Mouse (Mus musculus): ENCODE data around the gene Fam167b. TPM values are rescaled to one million over a fixed set of nuclear protein-coding genes. Genes with fewer than 3 reads are reported as not detected.

Fam167b gene
- 0.71 and 1.1 TPM in 2 replicates for polyA plus RNA-seq (2014; fragmentation: Nextera tagmentation; extraction: Ambion mirVana)

DNA sequence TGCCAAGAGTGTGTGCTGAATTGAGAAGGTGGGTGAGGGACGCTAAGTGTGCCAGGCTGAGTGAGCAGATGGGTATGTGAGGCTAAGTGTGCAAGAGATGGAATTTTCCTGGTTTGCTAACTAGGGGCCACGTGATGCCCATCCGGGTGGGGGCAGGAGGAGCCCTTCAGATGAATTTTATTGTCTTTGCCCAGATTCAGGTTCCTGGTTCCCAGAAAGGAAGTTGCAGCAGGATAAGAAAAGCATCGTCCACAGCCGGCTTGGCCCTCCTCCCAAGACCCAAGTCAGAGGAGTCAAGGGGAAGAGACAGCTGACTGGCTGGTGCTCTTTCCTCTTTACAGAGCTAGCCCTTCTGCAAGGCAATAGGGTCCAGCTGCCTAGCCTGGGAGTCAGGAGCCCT is at the start of gene Fam167b:
Gene Fam167b (minus strand): TSS at position 84 of the 400 bp plus-strand sequence.
- no peaks in the 10 kb centered on the region for H3K27me3 ChIP-seq (ENCODE audit: control insufficient read depth, insufficient read depth, low read length)
- ATAC-seq (replicated peaks; ENCODE audit: low FRiP score) (no peak), DNase-seq (ENCODE audit: low spot score) (no peak)
- no peak within 1 kb of the TSS for H3K27ac ChIP-seq (ENCODE audit: low read depth, low read length)
- H3K36me3 ChIP-seq (ENCODE audit: control insufficient read depth, insufficient read depth, low read length): no peaks in the 10 kb centered on the region
- H3K4me3 ChIP-seq (ENCODE audit: low read depth, low read length): no peak within 1 kb of the TSS
- H3K4me2 ChIP-seq (ENCODE audit: low read depth, low read length, severe bottlenecking): no peak within 1 kb of the TSS; the same call in 1 of the 2 replicates
- H3K9ac ChIP-seq (ENCODE audit: low read length): no peak within 1 kb of the TSS
- H3K9me3 ChIP-seq (ENCODE audit: control insufficient read depth, low read length): no peaks in the 10 kb centered on the region
- 86% methylated on average over 5 of the region's 5 CpGs for WGBS
- H3K4me1 ChIP-seq (replicated peaks; ENCODE audit: control insufficient read depth, insufficient read depth, low read length): no peaks in the 10 kb centered on the region

DNA sequence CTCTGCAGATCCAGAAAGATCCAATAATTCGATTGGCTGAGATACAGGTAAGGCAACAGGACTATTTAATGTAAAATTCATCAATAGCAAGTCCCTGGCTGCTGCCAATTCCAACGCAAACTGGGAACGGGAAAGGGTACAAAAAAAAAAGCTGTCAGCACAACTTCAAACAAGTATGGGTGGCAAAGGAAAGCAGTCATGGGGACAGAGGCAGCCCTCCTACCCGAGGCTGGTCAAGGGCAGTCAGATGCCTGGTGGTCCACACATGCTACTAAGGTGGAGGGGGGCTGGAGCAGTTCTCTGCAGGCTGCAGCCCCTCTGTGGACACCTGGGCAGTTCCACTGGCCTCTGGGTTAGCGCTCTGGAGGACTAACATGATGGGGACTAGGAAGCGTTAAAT is 47.7 kb upstream of the Fam167b start:
- Histone ChIP-seq H3K27ac (ENCODE audit: low read depth, low read length) (no peak overlapping the region), H3K4me3 (ENCODE audit: low read depth, low read length) (no peak overlapping the region), H3K27me3 (ENCODE audit: control insufficient read depth, insufficient read depth, low read length) (no peaks in the 10 kb centered on the region), H3K4me2 (ENCODE audit: low read depth, low read length, severe bottlenecking) (no peak overlapping the region), H3K36me3 (ENCODE audit: control insufficient read depth, insufficient read depth, low read length) (peaks cover 16% of the 10 kb centered on the region), H3K9me3 (ENCODE audit: control insufficient read depth, low read length) (no peaks in the 10 kb centered on the region), H3K9ac (ENCODE audit: low read length) (no peak overlapping the region), H3K4me1 (replicated peaks; ENCODE audit: control insufficient read depth, insufficient read depth, low read length) (peaks cover 24% of the 10 kb centered on the region)
- WGBS: 78% methylated on average over 6 of the region's 6 CpGs
- no peak for ATAC-seq (replicated peaks; ENCODE audit: low FRiP score)
- no peak for DNase-seq (ENCODE audit: low spot score)

DNA sequence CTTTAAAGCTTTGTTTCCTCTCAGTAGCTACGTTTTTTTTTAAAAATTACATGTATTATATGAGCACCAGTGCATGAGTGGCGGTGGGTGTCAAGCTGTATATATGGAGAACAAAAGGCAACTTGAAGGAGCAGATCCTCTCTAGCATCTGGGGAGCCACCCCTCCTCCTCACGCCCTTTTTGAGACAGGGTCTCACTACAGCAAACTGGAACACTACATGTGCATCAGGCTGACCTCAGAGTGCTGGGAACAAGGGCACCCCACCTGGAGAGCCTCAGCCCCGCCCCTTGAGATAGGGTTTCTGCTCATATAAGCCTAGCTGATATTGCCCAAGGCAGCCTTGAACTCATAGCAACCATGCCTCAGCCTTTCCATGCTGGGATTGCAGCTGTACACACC is 47.1 kb upstream of the Fam167b start:
- no peak for DNase-seq (ENCODE audit: low spot score)
- 40% methylated on average over 4 of the region's 4 CpGs for WGBS
- Histone ChIP-seq H3K27ac (ENCODE audit: low read depth, low read length) (0 out of 2 replicates have a peak overlapping the region, but pooled peaks have one; percentile 79), H3K9ac (ENCODE audit: low read length) (no peak overlapping the region; the same call in 1 of the 2 replicates), H3K9me3 (ENCODE audit: control insufficient read depth, low read length) (no peaks in the 10 kb centered on the region), H3K36me3 (ENCODE audit: control insufficient read depth, insufficient read depth, low read length) (peaks cover 12% of the 10 kb centered on the region), H3K27me3 (ENCODE audit: control insufficient read depth, insufficient read depth, low read length) (no peaks in the 10 kb centered on the region), H3K4me1 (replicated peaks; ENCODE audit: control insufficient read depth, insufficient read depth, low read length) (peaks cover 24% of the 10 kb centered on the region), H3K4me3 (ENCODE audit: low read depth, low read length) (no peak overlapping the region), H3K4me2 (ENCODE audit: low read depth, low read length, severe bottlenecking) (no peak overlapping the region; the same call in 1 of the 2 replicates)
- ATAC-seq (replicated peaks; ENCODE audit: low FRiP score): no peak

DNA sequence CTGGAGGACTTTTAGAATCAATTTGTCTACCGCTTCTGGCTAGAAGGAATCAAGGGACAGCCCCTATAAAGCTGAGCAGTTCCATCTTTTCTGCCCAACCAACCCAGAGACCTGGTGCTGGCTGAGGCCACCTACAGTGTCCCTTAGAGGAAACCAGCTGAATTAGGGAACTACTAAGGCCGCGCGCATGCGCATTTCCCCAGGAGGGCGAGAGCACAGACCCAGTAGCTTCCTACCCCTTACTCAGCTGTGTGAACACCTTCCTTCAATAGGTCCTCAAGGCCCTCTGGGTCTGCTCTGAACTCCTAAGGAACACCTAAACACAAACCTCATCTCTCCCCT is 46.7 kb upstream of the Fam167b start:
- 3% methylated on average over 6 of the region's 6 CpGs for WGBS
- ATAC-seq (replicated peaks; ENCODE audit: low FRiP score) (no peak), DNase-seq (ENCODE audit: low spot score) (peak; percentile 82)
- H3K4me2 ChIP-seq (ENCODE audit: low read depth, low read length, severe bottlenecking): peak overlapping the region; percentile 79
- peaks cover 12% of the 10 kb centered on the region for H3K36me3 ChIP-seq (ENCODE audit: control insufficient read depth, insufficient read depth, low read length)
- H3K9me3 ChIP-seq (ENCODE audit: control insufficient read depth, low read length): no peaks in the 10 kb centered on the region
- H3K4me3 ChIP-seq (ENCODE audit: low read depth, low read length): peak overlapping the region; percentile 55
- H3K27me3 ChIP-seq (ENCODE audit: control insufficient read depth, insufficient read depth, low read length): no peaks in the 10 kb centered on the region
- peak overlapping the region; percentile 77 for H3K9ac ChIP-seq (ENCODE audit: low read length)
- H3K27ac ChIP-seq (ENCODE audit: low read depth, low read length): peak overlapping the region; percentile 79
- peaks cover 24% of the 10 kb centered on the region for H3K4me1 ChIP-seq (replicated peaks; ENCODE audit: control insufficient read depth, insufficient read depth, low read length)

DNA sequence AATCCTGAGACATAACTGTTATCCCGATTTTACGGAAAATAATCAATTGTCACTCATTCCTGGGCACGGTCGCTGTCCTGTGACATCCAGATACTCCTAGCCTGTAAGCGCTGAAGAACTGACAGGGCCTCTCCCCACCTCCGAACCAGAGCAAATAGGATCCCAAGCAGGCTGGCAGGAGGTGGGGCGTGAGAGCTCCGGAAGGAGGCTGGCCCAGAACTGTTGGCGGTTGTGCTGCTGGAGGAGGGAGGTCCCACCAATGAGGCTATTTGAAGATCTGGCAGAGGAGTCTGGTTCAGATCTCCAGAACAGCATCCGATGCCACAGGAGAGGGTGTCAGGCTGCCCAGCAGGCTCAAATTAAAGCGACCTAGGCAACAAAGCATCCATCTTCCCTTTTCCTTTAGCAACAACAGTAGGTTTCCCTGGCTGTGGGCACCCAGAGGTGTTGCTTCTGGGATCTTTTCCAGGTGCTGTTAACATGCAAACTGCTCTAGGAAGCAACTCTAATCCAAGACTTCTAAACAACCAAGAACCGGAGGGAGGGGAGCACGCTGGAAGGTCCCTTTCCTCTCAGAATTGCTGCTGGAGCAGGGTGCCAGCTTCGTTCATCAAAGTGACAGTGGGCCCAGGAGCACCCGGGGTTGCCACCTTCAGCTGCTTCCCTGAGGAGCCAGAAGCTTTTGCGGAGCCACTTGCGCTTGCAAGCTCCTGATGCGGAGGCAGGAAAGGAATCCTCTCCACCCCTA is 46.1 kb upstream of the Fam167b start:
- 1% methylated on average over 18 of the region's 18 CpGs for WGBS
- DNase-seq (ENCODE audit: low spot score) (peak; percentile 86), ATAC-seq (replicated peaks; ENCODE audit: low FRiP score) (peak; percentile 84)
- peak overlapping the region; percentile 77 for H3K9ac ChIP-seq (ENCODE audit: low read length)
- no peaks in the 10 kb centered on the region for H3K9me3 ChIP-seq (ENCODE audit: control insufficient read depth, low read length)
- peaks cover 9% of the 10 kb centered on the region for H3K36me3 ChIP-seq (ENCODE audit: control insufficient read depth, insufficient read depth, low read length)
- H3K4me2 ChIP-seq (ENCODE audit: low read depth, low read length, severe bottlenecking): peak overlapping the region; percentile 79
- H3K27ac ChIP-seq (ENCODE audit: low read depth, low read length): peak overlapping the region; percentile 79
- H3K4me3 ChIP-seq (ENCODE audit: low read depth, low read length): peak overlapping the region; percentile 55
- no peaks in the 10 kb centered on the region for H3K27me3 ChIP-seq (ENCODE audit: control insufficient read depth, insufficient read depth, low read length)
- peaks cover 24% of the 10 kb centered on the region for H3K4me1 ChIP-seq (replicated peaks; ENCODE audit: control insufficient read depth, insufficient read depth, low read length)

DNA sequence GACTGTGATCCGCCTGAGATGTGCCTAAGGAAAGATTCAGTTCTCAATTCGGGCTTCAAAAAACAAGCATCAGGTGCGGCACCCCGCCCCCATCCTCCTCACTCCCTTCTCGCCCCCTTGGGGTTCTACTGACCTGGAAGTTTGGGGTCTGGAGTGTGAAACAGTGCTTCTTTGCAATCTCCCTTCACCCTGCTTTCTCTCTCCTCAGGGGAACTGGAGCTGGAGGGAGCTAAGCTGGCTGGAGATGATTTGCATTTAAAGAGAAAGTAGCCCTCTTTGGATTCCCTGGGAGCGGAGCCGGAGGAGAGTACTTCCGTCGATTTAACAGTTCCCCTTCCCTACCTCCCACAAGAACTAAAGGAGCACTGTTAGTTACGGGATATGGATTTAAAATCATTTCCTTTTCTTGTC is 45.3 kb upstream of the Fam167b start, which contains the start of gene Ccdc28b:
Gene Ccdc28b (minus strand): TSS at position 267 of the 411 bp plus-strand sequence.
- no peaks in the 10 kb centered on the region for H3K9me3 ChIP-seq (ENCODE audit: control insufficient read depth, low read length)
- no peaks in the 10 kb centered on the region for H3K27me3 ChIP-seq (ENCODE audit: control insufficient read depth, insufficient read depth, low read length)
- DNase-seq (ENCODE audit: low spot score): no peak
- peaks cover 6% of the 10 kb centered on the region; the same call in 1 of the 2 replicates for H3K36me3 ChIP-seq (ENCODE audit: control insufficient read depth, insufficient read depth, low read length)
- H3K9ac ChIP-seq (ENCODE audit: low read length): peak within 1 kb of the TSS; percentile 77
- H3K4me1 ChIP-seq (replicated peaks; ENCODE audit: control insufficient read depth, insufficient read depth, low read length): peaks cover 24% of the 10 kb centered on the region
- peak; percentile 28; the same call in 1 of the 2 replicates for ATAC-seq (replicated peaks; ENCODE audit: low FRiP score)
- WGBS: 0% methylated on average over 10 of the region's 10 CpGs
- peak within 1 kb of the TSS; percentile 79 for H3K27ac ChIP-seq (ENCODE audit: low read depth, low read length)
- peak within 1 kb of the TSS; percentile 79 for H3K4me2 ChIP-seq (ENCODE audit: low read depth, low read length, severe bottlenecking)
- peak within 1 kb of the TSS; percentile 55 for H3K4me3 ChIP-seq (ENCODE audit: low read depth, low read length)

DNA sequence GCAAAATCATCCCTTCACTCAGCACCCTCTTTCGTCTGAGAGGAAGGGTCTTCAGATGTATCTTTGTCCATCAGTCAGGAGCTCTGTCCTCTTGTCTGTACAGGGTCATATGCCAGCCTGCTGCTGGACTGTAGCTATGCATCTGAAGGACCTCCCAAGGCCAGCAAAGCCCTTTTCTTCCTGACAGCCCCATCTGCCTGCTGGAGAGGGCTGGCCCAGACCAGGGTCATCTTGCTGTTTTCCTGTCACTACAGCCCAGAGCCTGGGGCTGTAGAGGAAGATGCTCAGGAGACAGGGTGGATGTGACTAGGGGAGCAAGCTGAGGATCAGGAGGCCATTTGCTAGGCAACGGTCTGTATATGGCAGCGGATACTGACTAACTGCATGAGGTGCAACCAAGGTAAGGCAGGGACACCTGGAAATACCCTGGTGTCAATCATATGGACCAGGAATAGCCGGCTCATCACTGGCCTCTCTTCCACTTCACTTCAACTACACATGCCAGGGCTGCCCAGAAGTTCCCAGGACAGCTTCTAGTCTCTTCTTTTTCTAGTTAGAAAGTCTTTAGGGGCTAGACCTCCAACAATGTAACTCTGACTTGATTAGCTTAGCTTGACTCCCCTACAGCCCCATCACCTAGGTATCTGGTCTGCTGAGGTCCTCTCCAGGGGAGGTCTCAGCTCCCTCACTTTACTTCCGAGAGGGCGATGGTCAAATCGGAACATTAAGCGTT is 44.6 kb upstream of the Fam167b start:
- Histone ChIP-seq H3K27ac (ENCODE audit: low read depth, low read length) (no peak overlapping the region; the same call in 1 of the 2 replicates), H3K36me3 (ENCODE audit: control insufficient read depth, insufficient read depth, low read length) (no peaks in the 10 kb centered on the region; the same call in 1 of the 2 replicates), H3K9ac (ENCODE audit: low read length) (peak overlapping the region; percentile 77), H3K9me3 (ENCODE audit: control insufficient read depth, low read length) (no peaks in the 10 kb centered on the region), H3K4me1 (replicated peaks; ENCODE audit: control insufficient read depth, insufficient read depth, low read length) (peaks cover 31% of the 10 kb centered on the region), H3K4me3 (ENCODE audit: low read depth, low read length) (peak overlapping the region; percentile 55), H3K4me2 (ENCODE audit: low read depth, low read length, severe bottlenecking) (peak overlapping the region; percentile 79), H3K27me3 (ENCODE audit: control insufficient read depth, insufficient read depth, low read length) (no peaks in the 10 kb centered on the region)
- no peak for ATAC-seq (replicated peaks; ENCODE audit: low FRiP score)
- no peak for DNase-seq (ENCODE audit: low spot score)
- 23% methylated on average over 8 of the region's 8 CpGs for WGBS

DNA sequence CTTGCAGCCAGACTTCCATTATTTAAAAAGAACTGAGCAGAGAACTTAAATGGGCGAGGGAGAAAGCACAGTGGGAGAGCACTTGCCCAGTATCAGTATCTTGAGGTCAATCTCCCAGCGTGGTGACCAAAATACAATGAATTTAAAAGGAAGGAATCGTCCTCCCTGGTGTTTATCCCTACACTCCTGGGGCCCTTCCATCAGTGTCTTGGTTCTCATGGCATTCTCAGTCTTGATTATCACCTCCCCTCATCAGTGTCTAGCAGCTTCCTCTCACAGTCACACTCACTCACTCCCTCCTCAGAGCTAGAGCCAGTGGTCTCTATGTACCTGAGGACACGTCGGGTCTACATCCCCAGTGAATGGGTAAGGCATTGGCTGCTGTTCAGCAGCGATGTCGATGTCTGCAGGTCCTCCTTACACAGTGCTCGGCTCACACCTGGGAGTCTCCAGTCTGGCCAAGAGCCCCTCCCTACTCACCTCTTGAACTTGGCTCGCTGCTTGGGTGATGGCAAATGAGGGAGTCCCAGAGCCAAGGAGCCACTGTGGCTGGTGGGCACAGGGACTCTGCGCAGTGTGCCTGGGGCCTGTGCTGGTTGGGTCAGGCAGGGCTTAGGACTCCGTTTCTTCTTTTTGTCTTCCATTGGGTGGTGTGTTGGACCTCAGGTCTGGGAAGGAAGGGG is 43.9 kb upstream of the Fam167b start:
- peak overlapping the region; percentile 79; the same call in 1 of the 2 replicates for H3K4me2 ChIP-seq (ENCODE audit: low read depth, low read length, severe bottlenecking)
- no peak overlapping the region for H3K9ac ChIP-seq (ENCODE audit: low read length)
- no peak overlapping the region for H3K27ac ChIP-seq (ENCODE audit: low read depth, low read length)
- H3K27me3 ChIP-seq (ENCODE audit: control insufficient read depth, insufficient read depth, low read length): no peaks in the 10 kb centered on the region
- no peak overlapping the region for H3K4me3 ChIP-seq (ENCODE audit: low read depth, low read length)
- H3K9me3 ChIP-seq (ENCODE audit: control insufficient read depth, low read length): no peaks in the 10 kb centered on the region
- DNase-seq (ENCODE audit: low spot score) (no peak), ATAC-seq (replicated peaks; ENCODE audit: low FRiP score) (no peak)
- no peaks in the 10 kb centered on the region; the same call in 1 of the 2 replicates for H3K36me3 ChIP-seq (ENCODE audit: control insufficient read depth, insufficient read depth, low read length)
- H3K4me1 ChIP-seq (replicated peaks; ENCODE audit: control insufficient read depth, insufficient read depth, low read length): peaks cover 31% of the 10 kb centered on the region
- 76% methylated on average over 11 of the region's 11 CpGs for WGBS
